ENCODE assay signal across 8 mouse cellular contexts in the genomic region with DNA sequence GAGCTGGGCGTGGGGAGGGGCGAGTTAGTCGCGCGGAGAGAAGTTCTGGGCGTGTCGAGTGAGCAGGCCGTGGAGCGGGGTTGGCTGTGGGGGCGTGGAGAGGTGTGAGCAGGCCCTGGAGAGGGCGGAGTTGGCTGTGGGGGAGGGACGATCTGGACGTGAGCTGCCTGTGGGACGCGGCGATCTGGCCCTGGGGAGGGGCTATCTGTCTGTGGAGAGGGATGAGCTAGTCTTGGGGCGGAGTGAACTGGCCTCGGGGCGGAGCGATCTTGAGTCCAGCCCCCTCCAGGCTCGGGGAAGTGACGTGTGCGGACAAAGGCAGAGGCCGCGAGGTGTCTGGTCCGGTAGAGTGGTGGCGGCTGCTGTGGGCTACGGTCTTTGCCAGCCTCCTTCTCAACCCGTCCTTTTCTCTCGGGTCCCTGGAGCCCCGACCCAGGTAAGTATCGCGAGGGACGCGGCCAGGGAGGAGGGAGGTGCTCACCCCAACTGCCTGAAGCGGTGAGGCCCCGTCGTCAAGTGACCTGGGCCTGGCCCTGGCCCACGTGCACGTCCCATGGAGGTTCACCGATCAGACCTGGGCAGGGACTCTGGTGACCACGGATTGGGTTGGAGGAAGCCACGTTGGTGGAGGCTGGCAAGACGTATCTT. TPM values are rescaled to one million over a fixed set of nuclear protein-coding genes. Genes with fewer than 3 reads are reported as not detected.
DNase-seq lines count a peak whose midpoint lies in the region; ATAC-seq and TF ChIP-seq lines count a peak whose summit lies in the region.

TSS of gene Ntmt1 (plus strand) at position 179 of the 648 bp plus-strand sequence.

- no peaks in the 10 kb centered on the region for H3K9me3 ChIP-seq in embryonic facial prominence, embryonic 14.5 days (ENCODE audit: control insufficient read depth, low read length)
- no peaks in the 10 kb centered on the region for H3K9me3 ChIP-seq in limb, embryonic 13.5 days
- no peaks in the 10 kb centered on the region for H3K9me3 ChIP-seq in midbrain, embryonic 16.5 days (replicated peaks; ENCODE audit: control insufficient read depth, low read length, poor library complexity, severe bottlenecking)

- intact Hi-C loops in heart, adult 2 months (cut with DNase I) = loop anchor here (2.0 kb wide), 1 partner anchor 17 kb away; no protein-coding TSS in a partner anchor

- peak within 1 kb of the TSS; percentile 79 for H3K27ac ChIP-seq in embryonic facial prominence, embryonic 14.5 days (replicated peaks; ENCODE audit: low read depth, low read length)
- H3K27ac ChIP-seq in heart, adult 2 months = peak within 1 kb of the TSS; percentile 93
- H3K27ac ChIP-seq in limb, embryonic 13.5 days = peak within 1 kb of the TSS; percentile 72
- peak within 1 kb of the TSS; percentile 81 for H3K27ac ChIP-seq in midbrain, embryonic 16.5 days (ENCODE audit: low read length)

- H3K79me2 ChIP-seq in heart, adult 2 months (replicated peaks; ENCODE audit: control insufficient read depth, insufficient read depth, low read length) = no peaks in the 10 kb centered on the region; the same call in 1 of the 2 replicates

- peak; percentile 96 for TF ChIP-seq POLR2A in heart, adult 2 months (IDR thresholded peaks at IDR 0.05; ENCODE audit: insufficient read depth, low read depth, low read length)

- 0% methylated on average over 23 of the region's 44 CpGs for WGBS in embryonic facial prominence, embryonic 14.5 days
- WGBS in heart, adult 2 months = under 1% methylated on average over 43 of the region's 44 CpGs
- WGBS in limb, embryonic 13.5 days = under 1% methylated on average over 42 of the region's 44 CpGs
- under 1% methylated on average over 41 of the region's 44 CpGs for WGBS in midbrain, embryonic 16.5 days

- peak within 1 kb of the TSS; percentile 64 for H3K4me2 ChIP-seq in embryonic facial prominence, embryonic 14.5 days (ENCODE audit: low read depth, low read length)
- H3K4me2 ChIP-seq in limb, embryonic 13.5 days (replicated peaks) = peak within 1 kb of the TSS; percentile 91
- H3K4me2 ChIP-seq in midbrain, embryonic 16.5 days (ENCODE audit: low read length) = peak within 1 kb of the TSS; percentile 88

- no peak for TF ChIP-seq CTCF in heart, adult 2 months (IDR thresholded peaks at IDR 0.05)

- peak; percentile 98 for ATAC-seq in embryonic facial prominence, embryonic 14.5 days (ENCODE audit: low read depth)
- peak; percentile 99 for ATAC-seq in limb, embryonic 13.5 days (ENCODE audit: low FRiP score, low read depth)
- peak; percentile 97 for ATAC-seq in midbrain, embryonic 16.5 days

- H3K4me3 ChIP-seq in embryonic facial prominence, embryonic 14.5 days (ENCODE audit: low read depth, low read length) = peak within 1 kb of the TSS; percentile 84
- H3K4me3 ChIP-seq in heart, adult 2 months = peak within 1 kb of the TSS; percentile 91
- peak within 1 kb of the TSS; percentile 83 for H3K4me3 ChIP-seq in limb, embryonic 13.5 days
- H3K4me3 ChIP-seq in midbrain, embryonic 16.5 days (ENCODE audit: low read depth, low read length) = peak within 1 kb of the TSS; percentile 54

- no peaks in the 10 kb centered on the region for H3K27me3 ChIP-seq in embryonic facial prominence, embryonic 14.5 days (replicated peaks; ENCODE audit: control insufficient read depth, insufficient read depth, low read length)
- H3K27me3 ChIP-seq in heart, adult 2 months (ENCODE audit: control insufficient read depth, insufficient read depth, low read length) = no peaks in the 10 kb centered on the region
- peaks cover 7% of the 10 kb centered on the region for H3K27me3 ChIP-seq in limb, embryonic 13.5 days
- H3K27me3 ChIP-seq in midbrain, embryonic 16.5 days (ENCODE audit: control insufficient read depth, insufficient read depth, low read depth, low read length) = peaks cover 6% of the 10 kb centered on the region

- H3K4me1 ChIP-seq in embryonic facial prominence, embryonic 14.5 days (ENCODE audit: control insufficient read depth, insufficient read depth, low read length) = peaks cover 9% of the 10 kb centered on the region
- peaks cover 7% of the 10 kb centered on the region for H3K4me1 ChIP-seq in heart, adult 2 months (ENCODE audit: control insufficient read depth, insufficient read depth, low read length)
- peaks cover 34% of the 10 kb centered on the region for H3K4me1 ChIP-seq in limb, embryonic 13.5 days
- peaks cover 19% of the 10 kb centered on the region for H3K4me1 ChIP-seq in midbrain, embryonic 16.5 days (ENCODE audit: control insufficient read depth, insufficient read depth, low read length)

- peaks cover 12% of the 10 kb centered on the region for H3K36me3 ChIP-seq in embryonic facial prominence, embryonic 14.5 days (ENCODE audit: control insufficient read depth, insufficient read depth, low read length)
- no peaks in the 10 kb centered on the region for H3K36me3 ChIP-seq in heart, adult 2 months (ENCODE audit: control insufficient read depth, insufficient read depth, low read length)
- H3K36me3 ChIP-seq in limb, embryonic 13.5 days = peaks cover 24% of the 10 kb centered on the region
- no peaks in the 10 kb centered on the region for H3K36me3 ChIP-seq in midbrain, embryonic 16.5 days (ENCODE audit: control insufficient read depth, insufficient read depth, low read length)

- DNase-seq in 3T3-L1 (ENCODE audit: low read depth, low spot score) = peak; percentile 99
- peak; percentile 92 to 99 for DNase-seq in adrenal gland, postnatal 4 days (ENCODE audit: low spot score in 2 of 2)
- DNase-seq in embryonic facial prominence, embryonic 14.5 days (ENCODE audit: low spot score) = peak; percentile 100
- peak; percentile 99 to 100 for DNase-seq in heart, adult 2 months
- DNase-seq in kidney, adult 8-10 months = peak; percentile 100
- DNase-seq in spleen, postnatal 10 days (ENCODE audit: low spot score in 2 of 2) = peak; percentile 95 to 100

- H3K9ac ChIP-seq in embryonic facial prominence, embryonic 14.5 days (ENCODE audit: low read depth, low read length) = peak within 1 kb of the TSS; percentile 93
- H3K9ac ChIP-seq in heart, adult 2 months (ENCODE audit: low read depth, low read length) = peak within 1 kb of the TSS; percentile 67
- H3K9ac ChIP-seq in limb, embryonic 13.5 days = peak within 1 kb of the TSS; percentile 91
- peak within 1 kb of the TSS; percentile 77 for H3K9ac ChIP-seq in midbrain, embryonic 16.5 days (ENCODE audit: low read depth, low read length)

- peak; percentile 28; the same call in 1 of the 2 replicates for TF ChIP-seq EP300 in heart, adult 2 months (IDR thresholded peaks at IDR 0.05; ENCODE audit: insufficient read depth, low read depth, low read length)

RNA-seq across cellular contexts. Expression of gene Ntmt1, which starts in this region (rescaled TPM):
- 10 to 100 TPM; 43.1 to 44.4 TPM for total RNA-seq in adrenal gland, postnatal 4 days (2021)
- 81.7 and 85.6 TPM in 2 replicates for polyA plus RNA-seq in embryonic facial prominence, embryonic 14.5 days (2014; fragmentation: Nextera tagmentation; extraction: Ambion mirVana)
- 10 to 100 TPM; 22.0 to 27.3 TPM for total RNA-seq in heart, adult 2 months (2021)
- polyA plus RNA-seq in heart, adult 2 months (2012; rRNA removed) = 27.4 and 30.2 TPM in 2 replicates
- polyA plus RNA-seq in limb, embryonic 13.5 days (2015; fragmentation: Nextera tagmentation; extraction: Ambion mirVana) = 98.1 and 104 TPM in 2 replicates
- polyA plus RNA-seq in midbrain, embryonic 16.5 days (2015; fragmentation: Nextera tagmentation; extraction: Ambion mirVana) = 105 and 109 TPM in 2 replicates

Comparison
In these comparisons a context has a peak if more than half of its experiments do, and no peak if none do; other contexts are left out.
1. Peak in every context shown above with its lines: DNase-seq, ATAC-seq, H3K4me3 ChIP-seq and H3K27ac ChIP-seq.